Comparison of ENCODE assay signal across 25 mouse cellular contexts in the genomic region with DNA sequence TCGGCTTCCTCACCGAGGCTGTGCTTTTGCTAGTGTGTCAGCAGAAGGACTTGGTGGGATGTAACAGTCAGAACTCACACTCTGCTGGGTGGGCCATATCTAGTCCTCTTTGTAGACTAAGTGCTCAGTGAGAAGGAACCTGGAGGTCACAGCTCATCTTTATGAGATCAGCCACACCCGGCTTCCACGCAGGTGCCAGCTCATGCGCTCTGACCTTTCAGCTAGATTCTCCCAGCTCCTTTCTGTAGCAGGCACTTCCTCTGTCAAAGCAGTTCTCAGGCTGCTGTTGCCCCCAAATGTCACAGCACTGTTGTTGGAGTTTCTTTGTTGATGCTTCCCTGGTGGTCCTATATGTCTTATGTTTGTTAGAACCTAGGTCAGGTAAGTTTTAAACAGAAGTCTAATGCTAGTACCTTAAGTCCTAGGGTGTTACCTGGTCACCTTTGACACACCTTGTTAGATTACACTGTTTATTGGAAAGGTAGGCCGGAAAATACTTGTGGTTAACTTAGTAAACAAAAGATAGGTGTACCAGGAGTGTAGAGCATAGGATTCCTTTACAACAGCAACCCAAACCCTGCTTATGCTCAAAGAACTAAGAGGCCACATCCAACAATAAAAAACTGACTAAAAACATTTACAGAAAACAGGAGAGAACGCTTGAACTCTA. TPM values are rescaled to one million over a fixed set of nuclear protein-coding genes. Genes with fewer than 3 reads are reported as not detected.
DNase-seq lines count a peak whose midpoint lies in the region; ATAC-seq and TF ChIP-seq lines count a peak whose summit lies in the region.
"Had no signal": no experiment of that assay in that cellular context is flagged by ENCODE, and none has a peak within 500 bp of the region (broad histone marks: within the 10 kb centered on the region; RNA-seq: fewer than 3 reads in every experiment).

No protein-coding gene starts in this region.

- no peak overlapping the region for H3K4me3 ChIP-seq in MEL (ENCODE audit: control insufficient read depth in 1 of 2, insufficient read depth in 1 of 2, low read depth in 2 of 2, low read length in 2 of 2)
- H3K4me3 ChIP-seq in intestine, embryonic 16.5 days (ENCODE audit: low read length): no peak overlapping the region
- no peak overlapping the region for H3K4me3 ChIP-seq in stomach, embryonic 16.5 days (replicated peaks; ENCODE audit: low read length)
- H3K4me3 ChIP-seq: embryonic facial prominence, embryonic 15.5 days; erythroblast, embryonic 14.5 days; forebrain, embryonic 15.5 days; heart, embryonic 10.5 days; hindbrain, embryonic 13.5 days had no signal

- no peak for ATAC-seq in intestine, embryonic 16.5 days
- ATAC-seq in stomach, embryonic 16.5 days (ENCODE audit: insufficient read depth, low FRiP score): 0 out of 2 replicates have a peak, but pooled peaks have one; percentile 40
- ATAC-seq: forebrain, embryonic 15.5 days had no signal

- no peaks in the 10 kb centered on the region for H3K79me2 ChIP-seq in MEL (ENCODE audit: control insufficient read depth, insufficient read depth, low read length, poor library complexity)

- peaks cover 8 to 20% of the 10 kb centered on the region in 2 experiments; a peak in 3 of 4 replicates for H3K36me3 ChIP-seq in MEL (ENCODE audit: control insufficient read depth in 1 of 2, insufficient read depth in 2 of 2, low read length in 2 of 2)
- H3K36me3 ChIP-seq in intestine, embryonic 16.5 days (ENCODE audit: control insufficient read depth, insufficient read depth, low read length): 0 out of 2 replicates have a peak, but pooled peaks cover 6% of the 10 kb centered on the region
- H3K36me3 ChIP-seq in stomach, embryonic 16.5 days (ENCODE audit: control insufficient read depth, insufficient read depth, low read length): no peaks in the 10 kb centered on the region

- no peaks in the 10 kb centered on the region for H3K27me3 ChIP-seq in MEL (ENCODE audit: control insufficient read depth in 1 of 2, insufficient read depth in 2 of 2, low read length in 2 of 2)
- no peaks in the 10 kb centered on the region for H3K27me3 ChIP-seq in intestine, embryonic 16.5 days (replicated peaks; ENCODE audit: control insufficient read depth, insufficient read depth, low read length)
- H3K27me3 ChIP-seq in stomach, embryonic 16.5 days (ENCODE audit: control insufficient read depth, insufficient read depth, low read length): no peaks in the 10 kb centered on the region
- H3K27me3 ChIP-seq: CH12.LX; embryonic facial prominence, embryonic 15.5 days; forebrain, embryonic 15.5 days; hindbrain, embryonic 13.5 days had no signal

- TF ChIP-seq POLR2A in MEL (IDR thresholded peaks at IDR 0.05; ENCODE audit: control insufficient read depth in 1 of 2, insufficient read depth in 1 of 2, low read depth in 1 of 2, low read length in 2 of 2, poor library complexity in 1 of 2): no peak

- no peak for TF ChIP-seq CTCF in MEL (IDR thresholded peaks at IDR 0.05 in 2 of 3, conservative IDR thresholded peaks at IDR 0.05 in 1 of 3; ENCODE audit: control insufficient read depth in 1 of 3, insufficient read depth in 1 of 3, low read depth in 2 of 3, low read length in 3 of 3, poor library complexity in 1 of 3, severe bottlenecking in 1 of 3)

- H3K9me3 ChIP-seq in MEL (replicated peaks; ENCODE audit: insufficient read depth, low read length): no peaks in the 10 kb centered on the region
- H3K9me3 ChIP-seq in intestine, embryonic 16.5 days (ENCODE audit: control insufficient read depth, low read length): no peaks in the 10 kb centered on the region
- H3K9me3 ChIP-seq in stomach, embryonic 16.5 days (replicated peaks; ENCODE audit: control insufficient read depth, low read length): no peaks in the 10 kb centered on the region
- H3K9me3 ChIP-seq: embryonic facial prominence, embryonic 15.5 days; forebrain, embryonic 15.5 days; heart, embryonic 10.5 days; hindbrain, embryonic 13.5 days had no signal

- TF ChIP-seq EP300 in MEL (IDR thresholded peaks at IDR 0.05; ENCODE audit: low read depth in 1 of 2, low read length in 2 of 2): no peak

- H3K4me1 ChIP-seq in MEL (ENCODE audit: control insufficient read depth in 1 of 2, insufficient read depth in 2 of 2, low read length in 2 of 2): peaks cover 6 to 11% of the 10 kb centered on the region in 2 experiments; a peak in 3 of 4 replicates
- H3K4me1 ChIP-seq in intestine, embryonic 16.5 days (ENCODE audit: control insufficient read depth, insufficient read depth, low read length): 0 out of 2 replicates have a peak, but pooled peaks cover 4% of the 10 kb centered on the region
- H3K4me1 ChIP-seq in stomach, embryonic 16.5 days (ENCODE audit: control insufficient read depth, insufficient read depth, low read length): no peaks in the 10 kb centered on the region
- H3K4me1 ChIP-seq: forebrain, embryonic 15.5 days; heart, embryonic 10.5 days; hindbrain, embryonic 13.5 days had no signal

- no peak overlapping the region for H3K27ac ChIP-seq in MEL (ENCODE audit: control insufficient read depth, low read depth, low read length)
- peak overlapping the region; percentile 45; the same call in 1 of the 2 replicates for H3K27ac ChIP-seq in intestine, embryonic 16.5 days (ENCODE audit: low read length)
- peak overlapping the region; percentile 4; the same call in 1 of the 2 replicates for H3K27ac ChIP-seq in stomach, embryonic 16.5 days (ENCODE audit: low read length)
- H3K27ac ChIP-seq: embryonic facial prominence, embryonic 15.5 days; forebrain, embryonic 15.5 days; heart, embryonic 10.5 days; hindbrain, embryonic 13.5 days had no signal

- no peak for TF ChIP-seq RAD21 in MEL (IDR thresholded peaks at IDR 0.05; ENCODE audit: low read depth, low read length)

- 73% methylated on average over 7 of the region's 7 CpGs for WGBS in intestine, embryonic 16.5 days
- 72% methylated on average over 7 of the region's 7 CpGs for WGBS in stomach, embryonic 16.5 days

- H3K4me2 ChIP-seq in intestine, embryonic 16.5 days (ENCODE audit: low read depth, low read length): no peak overlapping the region
- H3K4me2 ChIP-seq in stomach, embryonic 16.5 days (ENCODE audit: low read depth, low read length): no peak overlapping the region
- H3K4me2 ChIP-seq: embryonic facial prominence, embryonic 15.5 days; forebrain, embryonic 15.5 days; hindbrain, embryonic 13.5 days had no signal

- DNase-seq in testis, postnatal 10 days (ENCODE audit: low spot score): peak; percentile 20
- no peak for DNase-seq in testis, postnatal 14 days (ENCODE audit: low spot score)
- peak; percentile 16 for DNase-seq in MEL (ENCODE audit: low read depth, low spot score)
- no peak for DNase-seq in kidney, postnatal 14 days
- no peak for DNase-seq in thymus, postnatal 4 days
- DNase-seq: adrenal gland, adult 2 months; adrenal gland, postnatal 25 days; cerebellum, adult 18-20 months; cerebellum, adult 9-11 months; gastrocnemius, postnatal 36 days; heart, adult 18-20 months; heart, postnatal 10 days had no signal

- no peak overlapping the region for H3K9ac ChIP-seq in MEL (ENCODE audit: control insufficient read depth, low read depth, low read length, poor library complexity, severe bottlenecking)
- H3K9ac ChIP-seq in intestine, embryonic 16.5 days (ENCODE audit: low read depth, low read length): no peak overlapping the region
- no peak overlapping the region for H3K9ac ChIP-seq in stomach, embryonic 16.5 days (ENCODE audit: low read length)
- H3K9ac ChIP-seq: embryonic facial prominence, embryonic 15.5 days; forebrain, embryonic 15.5 days; hindbrain, embryonic 13.5 days had no signal

TF ChIP-seq in MEL, 35 proteins besides CTCF, POLR2A, EP300 and RAD21:
- TF ChIP-seq MXI1 (IDR thresholded peaks at IDR 0.05; ENCODE audit: low read depth, low read length): no peak
- TF ChIP-seq POLR2AphosphoS5 (IDR thresholded peaks at IDR 0.05; ENCODE audit: borderline replicate concordance, low read depth, low read length): no peak
- TF ChIP-seq SIN3A (IDR thresholded peaks at IDR 0.05; ENCODE audit: low read length): no peak
- no peak for TF ChIP-seq TCF12 (IDR thresholded peaks at IDR 0.05; ENCODE audit: low read depth, low read length)
- TF ChIP-seq MYC (IDR thresholded peaks at IDR 0.05; ENCODE audit: low read depth, low read length): no peak
- TF ChIP-seq USF1 (IDR thresholded peaks at IDR 0.05; ENCODE audit: low read depth, low read length): no peak
- TF ChIP-seq MEF2A (IDR thresholded peaks at IDR 0.05; ENCODE audit: extremely low read depth, insufficient replicate concordance, low read depth, low read length, poor library complexity, severe bottlenecking): no peak
- TF ChIP-seq SMC3 (IDR thresholded peaks at IDR 0.05; ENCODE audit: low read depth, low read length): no peak
- no peak for TF ChIP-seq USF2 (IDR thresholded peaks at IDR 0.05; ENCODE audit: borderline replicate concordance in 1 of 2, insufficient read depth in 1 of 2, low read depth in 1 of 2, low read length in 2 of 2)
- no peak for TF ChIP-seq NRF1 (IDR thresholded peaks at IDR 0.05; ENCODE audit: insufficient read depth, low read depth, low read length, poor library complexity, severe bottlenecking)
- TF ChIP-seq TBP (IDR thresholded peaks at IDR 0.05; ENCODE audit: low read depth, low read length): no peak
- TF ChIP-seq BHLHE40 (IDR thresholded peaks at IDR 0.05; ENCODE audit: borderline replicate concordance, low read depth, low read length): no peak
- TF ChIP-seq MYB (IDR thresholded peaks at IDR 0.05; ENCODE audit: low read depth, low read length): no peak
- TF ChIP-seq MAZ (IDR thresholded peaks at IDR 0.05; ENCODE audit: low read depth, low read length): no peak
TF ChIP-seq in MEL: peak in this region for 0.

RNA-seq across cellular contexts. Expression of a gene that starts 21.3 kb away (rescaled TPM):
- 29.1 and 32.5 TPM in 2 replicates for total RNA-seq in MEL (2012; rRNA removed)
- polyA plus RNA-seq in MEL (2012; ENCODE audit: insufficient read depth in 1 of 2, insufficient read length in 2 of 2, low read depth in 1 of 2, low replicate concordance in 2 of 2, missing spikeins in 1 of 2): 10 to 100 TPM in 1 of 2 experiments, not detected in 1; 21.3 TPM
- polyA plus RNA-seq in intestine, embryonic 16.5 days (2015; fragmentation: Nextera tagmentation; extraction: Ambion mirVana): 25.0 and 25.3 TPM in 2 replicates
- 40.9 and 46.5 TPM in 2 replicates for polyA plus RNA-seq in stomach, embryonic 16.5 days (2015; fragmentation: Nextera tagmentation; extraction: Ambion mirVana)

RNA-seq across cellular contexts. Expression of a gene that starts 35.0 kb away (rescaled TPM):
- total RNA-seq in MEL (2012; rRNA removed): 75.6 and 87.9 TPM in 2 replicates
- 10 to 100 TPM; 37.1 to 59.9 TPM for polyA plus RNA-seq in MEL (2012; ENCODE audit: insufficient read depth in 1 of 2, insufficient read length in 2 of 2, low read depth in 1 of 2, low replicate concordance in 2 of 2, missing spikeins in 1 of 2)
- 38.9 and 39.1 TPM in 2 replicates for polyA plus RNA-seq in intestine, embryonic 16.5 days (2015; fragmentation: Nextera tagmentation; extraction: Ambion mirVana)
- polyA plus RNA-seq in stomach, embryonic 16.5 days (2015; fragmentation: Nextera tagmentation; extraction: Ambion mirVana): 49.1 and 50.5 TPM in 2 replicates

RNA-seq across cellular contexts. Expression of a gene that starts 35.1 kb away (rescaled TPM):
- total RNA-seq in MEL (2012; rRNA removed): not detected in 2 replicates
- not detected for polyA plus RNA-seq in MEL (2012; ENCODE audit: insufficient read depth in 1 of 2, insufficient read length in 2 of 2, low read depth in 1 of 2, low replicate concordance in 2 of 2, missing spikeins in 1 of 2)
- polyA plus RNA-seq in intestine, embryonic 16.5 days (2015; fragmentation: Nextera tagmentation; extraction: Ambion mirVana): 0.09 and 0.11 TPM in 2 replicates
- polyA plus RNA-seq in stomach, embryonic 16.5 days (2015; fragmentation: Nextera tagmentation; extraction: Ambion mirVana): 0.08 and 0.10 TPM in 2 replicates
- total RNA-seq: adrenal gland, adult 2 months; adrenal gland, postnatal 25 days; CH12.LX; gastrocnemius, adult 8-10 months; gastrocnemius, postnatal 36 days; heart, adult 18-20 months; heart, postnatal 10 days; hematopoietic stem cell, adult 5-6 weeks had no signal
- polyA plus RNA-seq: adrenal gland, adult 2 months; embryonic facial prominence, embryonic 11.5 days; embryonic facial prominence, embryonic 15.5 days; erythroblast, embryonic 14.5 days; forebrain, embryonic 11.5 days; heart, embryonic 10.5 days; heart, embryonic 14.5 days had no signal

Comparison
In these comparisons a context has a peak if more than half of its experiments do, and no peak if none do; other contexts are left out.
1. DNase-seq: peak in testis, postnatal 10 days (single experiment) and MEL (single experiment); none in testis, postnatal 14 days (single experiment), kidney, postnatal 14 days (single experiment) and thymus, postnatal 4 days (single experiment).